Mouse (Mus musculus): ENCODE measurements around the gene Ifit1bl1.

DNA sequence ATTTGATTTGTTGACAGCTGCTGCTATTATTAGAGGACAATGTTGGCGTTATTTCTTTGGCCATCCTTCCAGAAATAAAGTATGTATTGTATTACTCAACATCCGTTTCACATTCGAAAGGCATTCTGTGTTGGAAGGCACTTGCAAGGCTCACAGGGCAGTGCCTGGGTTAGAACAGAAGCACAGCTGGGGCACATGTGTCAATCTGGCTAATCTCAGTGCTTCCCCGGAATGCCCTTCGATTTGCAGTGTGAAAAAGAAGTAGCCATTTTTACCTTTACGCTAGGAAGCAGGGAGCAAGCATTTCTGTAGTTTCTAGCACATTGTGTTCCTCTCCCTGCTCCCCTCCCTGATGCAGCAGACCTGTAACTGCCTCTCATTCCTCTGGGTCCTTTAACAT is 48.7 kb downstream of the Ifit1bl1 start:
- no peak for TF ChIP-seq CTCF (IDR thresholded peaks at IDR 0.05; ENCODE audit: low read depth)
- TF ChIP-seq EP300 (IDR thresholded peaks at IDR 0.05; ENCODE audit: low read depth), result no peak
